Mouse (Mus musculus) hindbrain, embryonic 14.5 days (tissue): ENCODE results near the gene Bcl3. TPM values are rescaled to one million over a fixed set of nuclear protein-coding genes. Genes with fewer than 3 reads are reported as not detected.
"Not testable (repeated sequence)": the region's sequence is repeated elsewhere in the genome, so short reads cannot be mapped to it uniquely, and the experiment has no call there.

ENCODE experiments used
- ATAC-seq: fragments of 200-750 bp; cut with Nextera tagmentation; 2 replicates; pipeline ENCODE4 v1.8.0; 2017; ENCODE audit warnings: moderate number of reproducible peaks, mild to moderate bottlenecking, moderate TSS enrichment, moderate library complexity; ENCODE audit not compliant: low FRiP score
- DNase-seq: peaks from one replicate; pipeline ENCODE4 v3.0.0-alpha.2; 2015; ENCODE audit warnings: low spot score
- H3K27ac ChIP-seq: fragments of 300-500 bp; sonication (generic); 2 replicates; pipeline ENCODE4 v1.5.1; 2014; ENCODE audit warnings: mild to moderate bottlenecking, moderate library complexity
- H3K27me3 ChIP-seq: fragments of 300-500 bp; sonication (generic); 2 replicates; pipeline ENCODE4 v1.6.1; 2014; ENCODE audit warnings: mild to moderate bottlenecking, low read length, mixed read lengths; ENCODE audit not compliant: control insufficient read depth, insufficient read depth
- H3K36me3 ChIP-seq: fragments of 300-500 bp; sonication (generic); replicated peaks from 2 replicates; pipeline ENCODE4 v1.6.1; 2014; ENCODE audit not compliant: control insufficient read depth, insufficient read depth
- H3K4me1 ChIP-seq: fragments of 300-500 bp; sonication (generic); replicated peaks from 2 replicates; pipeline ENCODE4 v1.6.1; 2014; ENCODE audit warnings: antibody characterized with exemption, low read length, mixed read lengths; ENCODE audit not compliant: control insufficient read depth, insufficient read depth
- H3K4me2 ChIP-seq: fragments of 300-500 bp; sonication (generic); replicated peaks from 2 replicates; pipeline ENCODE4 v1.6.1; 2014; ENCODE audit warnings: mild to moderate bottlenecking, moderate library complexity
- H3K4me3 ChIP-seq: fragments of 300-500 bp; sonication (generic); replicated peaks from 2 replicates; pipeline ENCODE4 v1.5.1; 2014; ENCODE audit warnings: mild to moderate bottlenecking, low read length
- H3K9ac ChIP-seq: fragments of 300-500 bp; sonication (generic); 2 replicates; pipeline ENCODE4 v1.6.1; 2014
- H3K9me3 ChIP-seq: fragments of 300-500 bp; sonication (generic); 2 replicates; pipeline ENCODE4 v1.6.1; 2016; ENCODE audit warnings: low read length; ENCODE audit not compliant: control insufficient read depth
- WGBS: fragments of 180-500 bp; shearing (Covaris S2); extraction: QIAGEN DNeasy Blood & Tissue Kit; methylation state at CpG from one replicate; pipeline ENCODE4 v1.1.7; 2014; 5-methylcytosine and 5-hydroxymethylcytosine counted together
- polyA plus RNA-seq: library from polyadenylated mRNA; unstranded; fragments of >200 nt; fragmentation: Nextera tagmentation; extraction: Ambion mirVana; gene quantifications from 2 replicates; pipeline ENCODE4 v1.2.1, GENCODE M21; 2014

Gene Bcl3
- polyA plus RNA-seq, 1 experiment from 2014 or later = 0.58 TPM

DNA sequence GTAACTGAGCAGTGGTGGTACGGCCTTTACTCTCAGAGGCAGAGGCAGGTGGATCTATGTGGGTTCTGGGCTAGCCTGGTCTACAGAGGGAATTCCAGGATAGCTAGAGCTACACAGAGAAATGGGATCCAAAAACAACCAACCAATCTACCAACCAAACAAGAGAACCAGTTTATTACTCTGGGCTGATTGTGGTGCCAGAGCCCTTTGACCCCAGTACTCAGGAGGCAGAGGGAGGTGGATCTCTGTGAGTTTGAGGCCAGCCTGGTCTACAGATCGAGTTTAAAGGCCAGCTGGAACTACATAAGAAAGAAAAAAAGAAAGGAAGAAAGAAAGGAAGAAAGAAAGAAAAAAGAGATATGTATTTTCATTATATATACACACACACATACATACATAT, 27.3 kb downstream of the Bcl3 start:
- Histone ChIP-seq H3K27ac (no peak overlapping the region), H3K4me1 (no peaks in the 10 kb centered on the region), H3K36me3 (no peaks in the 10 kb centered on the region), H3K4me3 (no peak overlapping the region), H3K4me2 (no peak overlapping the region), H3K27me3 (peaks cover 26% of the 10 kb centered on the region), H3K9me3 (no peaks in the 10 kb centered on the region), H3K9ac (no peak overlapping the region)
- DNase-seq = no peak
- ATAC-seq = no peak
- 71% methylated on average over 2 of the region's 2 CpGs for WGBS

DNA sequence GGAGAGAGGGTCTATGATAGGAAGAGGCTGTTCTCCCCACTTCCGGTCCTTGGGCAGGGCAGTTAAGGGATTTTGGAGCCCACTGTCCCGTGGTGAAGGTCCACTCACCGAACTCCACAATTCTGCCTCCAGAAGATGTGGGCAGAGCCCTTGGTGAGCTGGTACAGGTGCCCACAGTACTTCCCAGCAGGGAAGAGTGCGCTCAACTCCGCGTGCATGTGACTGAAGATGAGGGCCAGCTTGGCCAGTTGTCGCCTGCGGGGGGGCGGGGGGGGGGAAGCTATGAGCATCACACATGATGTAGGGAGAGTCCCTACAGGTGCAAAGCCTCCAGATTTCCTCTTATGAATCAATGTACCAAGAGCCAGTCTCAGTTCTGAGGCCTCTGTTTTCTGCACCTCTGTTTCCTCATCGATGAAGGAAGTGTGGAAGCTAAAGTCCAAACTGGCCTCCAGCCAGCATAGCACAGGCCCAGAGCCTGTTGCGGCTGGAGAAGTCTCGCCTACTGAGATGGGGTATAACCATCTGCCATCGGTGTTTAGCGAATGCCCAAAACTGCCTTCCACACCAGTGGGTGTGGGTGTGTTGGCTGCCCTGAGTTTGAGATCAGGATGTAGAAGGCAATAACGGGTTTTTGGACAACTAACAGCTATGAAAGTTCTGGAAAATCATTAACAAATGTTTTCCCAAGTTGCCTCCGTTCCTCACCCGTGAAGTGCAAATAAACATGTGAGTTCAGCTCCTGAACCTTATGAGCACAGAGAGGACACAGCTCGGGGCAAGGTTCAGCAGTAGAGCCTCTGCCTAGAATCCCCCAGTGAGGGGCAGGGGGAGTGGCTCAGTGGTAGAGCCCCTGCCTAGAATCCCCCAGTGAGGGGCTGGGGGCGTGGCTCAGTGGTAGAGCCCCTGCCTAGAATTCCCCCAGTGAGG, 29.6 kb downstream of the Bcl3 start:
- Histone ChIP-seq H3K4me2 (no peak overlapping the region), H3K4me1 (no peaks in the 10 kb centered on the region), H3K27me3 (peaks cover 26% of the 10 kb centered on the region), H3K4me3 (no peak overlapping the region), H3K9me3 (no peaks in the 10 kb centered on the region), H3K27ac (no peak overlapping the region), H3K36me3 (no peaks in the 10 kb centered on the region), H3K9ac (no peak overlapping the region)
- ATAC-seq (no peak), DNase-seq (no peak)
- WGBS = 88% methylated on average over 19 of the region's 19 CpGs

DNA sequence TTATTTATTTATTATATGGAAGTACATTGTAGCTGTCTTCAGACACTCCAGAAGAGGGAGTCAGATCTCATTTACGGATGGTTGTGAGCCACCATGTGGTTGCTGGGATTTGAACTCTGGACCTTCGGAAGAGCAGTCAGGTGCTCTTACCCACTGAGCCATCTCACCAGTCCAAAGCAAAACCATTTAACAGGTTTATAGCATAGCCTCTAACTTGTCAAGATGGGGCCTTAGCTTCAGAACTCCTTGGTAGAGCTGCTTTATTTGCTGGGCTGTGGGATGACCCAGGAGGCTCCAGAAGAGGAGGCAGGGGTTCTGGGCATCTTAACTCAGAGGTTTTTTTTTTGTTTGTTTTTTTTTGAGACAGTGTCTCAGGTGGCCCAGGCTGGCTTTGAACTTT, 31.1 kb downstream of the Bcl3 start:
- not testable (repeated sequence) for ATAC-seq, H3K4me2 ChIP-seq, H3K27ac ChIP-seq, H3K36me3 ChIP-seq, H3K4me1 ChIP-seq, H3K9ac ChIP-seq, H3K9me3 ChIP-seq, DNase-seq, H3K4me3 ChIP-seq
- peaks cover 14% of the 10 kb centered on the region for H3K27me3 ChIP-seq
- 87% methylated on average over 2 of the region's 2 CpGs for WGBS

DNA sequence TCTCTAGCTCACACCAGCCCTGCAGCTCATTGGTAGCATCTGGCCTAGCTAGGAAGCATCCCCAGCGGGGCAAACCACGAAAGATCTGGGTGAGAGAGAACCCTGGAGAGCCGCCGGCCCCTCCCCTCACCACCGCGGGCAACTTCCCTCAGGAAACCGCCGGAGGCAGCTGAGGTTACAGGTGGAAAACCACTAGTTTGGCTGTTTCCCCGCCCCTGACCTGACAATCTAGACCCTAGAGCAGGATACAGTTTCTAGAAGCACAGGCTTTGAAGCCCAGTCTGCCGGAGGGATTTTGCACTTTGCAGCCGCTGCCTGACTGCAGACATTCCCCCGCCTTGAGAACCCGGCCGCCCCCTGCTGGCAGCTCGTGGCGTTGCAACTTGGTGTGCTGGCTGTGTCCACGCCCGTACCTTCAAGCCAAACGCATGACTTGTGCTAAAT, 32.6 kb downstream of the Bcl3 start:
- DNase-seq = peak; percentile 91

DNA sequence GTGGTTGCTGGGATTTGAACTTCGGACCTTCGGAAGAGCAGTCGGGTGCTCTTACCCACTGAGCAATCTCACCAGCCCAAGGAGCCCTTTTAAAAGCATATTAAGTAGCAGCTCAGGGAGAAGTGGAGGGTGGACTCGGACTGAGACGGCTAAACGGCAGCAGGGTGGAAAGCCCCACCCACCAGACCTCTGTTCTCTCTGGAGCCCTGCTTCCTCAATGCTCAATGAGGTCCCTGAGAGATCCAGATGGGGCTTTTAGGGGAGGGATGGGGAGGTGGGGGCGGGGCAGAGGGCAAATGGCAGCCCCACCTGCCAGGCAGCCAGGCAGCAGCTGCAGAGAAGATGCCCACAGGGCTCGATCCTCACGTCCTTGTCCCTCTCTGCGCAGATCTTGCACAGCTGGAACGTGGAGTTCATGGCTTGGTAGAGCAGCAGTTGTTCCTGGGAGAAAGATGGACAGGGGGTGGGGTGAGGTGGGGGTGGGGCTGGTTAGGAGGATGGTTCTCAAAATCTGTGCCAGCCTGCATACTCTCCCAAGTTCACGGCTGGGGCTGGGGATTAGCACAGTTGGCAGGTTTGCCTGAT, 36.6 kb downstream of the Bcl3 start:
- no peaks in the 10 kb centered on the region for H3K36me3 ChIP-seq
- no peak for ATAC-seq
- DNase-seq = no peak
- WGBS = 38% methylated on average over 12 of the region's 12 CpGs
- no peaks in the 10 kb centered on the region for H3K27me3 ChIP-seq
- no peak overlapping the region for H3K27ac ChIP-seq
- H3K9me3 ChIP-seq = no peaks in the 10 kb centered on the region
- no peak overlapping the region for H3K4me3 ChIP-seq
- H3K4me2 ChIP-seq = no peak overlapping the region
- no peak overlapping the region for H3K9ac ChIP-seq
- no peaks in the 10 kb centered on the region for H3K4me1 ChIP-seq

More for the DNA sequence above, 32.6 kb downstream of the Bcl3 start:
- WGBS = under 1% methylated on average over 19 of the region's 19 CpGs
- Histone ChIP-seq H3K4me2 (peak overlapping the region; percentile 57), H3K36me3 (no peaks in the 10 kb centered on the region), H3K27me3 (no peaks in the 10 kb centered on the region), H3K4me1 (no peaks in the 10 kb centered on the region), H3K27ac (no peak overlapping the region), H3K4me3 (peak overlapping the region; percentile 24), H3K9me3 (no peaks in the 10 kb centered on the region), H3K9ac (peak overlapping the region; percentile 46; the same call in 1 of the 2 replicates)
- ATAC-seq = peak; percentile 47; the same call in 1 of the 2 replicates

DNA sequence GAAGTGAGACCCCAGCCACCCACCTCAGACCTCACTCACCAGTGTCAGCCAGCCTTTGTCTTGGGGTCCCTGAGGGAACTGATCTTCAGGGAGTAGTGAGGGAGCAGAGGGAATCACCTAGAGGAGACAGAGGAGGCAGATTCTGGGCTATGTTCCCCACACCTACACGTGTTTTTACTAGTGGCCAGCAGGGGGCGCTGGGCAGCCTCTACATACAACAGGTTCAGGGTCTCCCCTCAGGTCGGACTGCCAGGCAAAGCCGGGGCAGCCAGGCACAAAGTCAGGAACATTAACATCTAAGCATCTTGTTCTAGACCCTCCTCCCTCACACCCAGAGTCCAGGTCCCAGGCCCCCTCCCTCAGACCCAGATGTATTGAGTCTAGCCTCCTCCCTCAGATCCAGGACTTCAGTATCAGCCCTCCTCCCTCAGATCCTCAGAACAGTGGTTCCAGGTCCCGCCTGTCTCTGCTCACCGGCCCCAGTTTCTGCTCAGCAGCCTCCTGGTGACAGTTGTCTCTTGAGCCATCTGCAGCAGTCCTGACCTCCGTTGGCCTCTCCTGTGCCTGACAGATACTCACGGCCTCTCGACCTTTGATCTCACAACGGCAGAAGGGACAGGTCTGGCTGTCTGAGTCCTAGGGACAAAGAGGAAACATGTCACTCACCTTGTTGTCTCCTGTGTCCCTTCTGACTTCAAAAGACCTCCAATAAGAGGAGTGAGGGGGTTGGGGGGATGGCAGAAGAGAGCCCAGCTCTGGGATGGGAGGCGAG, 37.6 kb downstream of the Bcl3 start:
- no peak overlapping the region for H3K27ac ChIP-seq
- no peak overlapping the region for H3K4me3 ChIP-seq
- no peaks in the 10 kb centered on the region for H3K27me3 ChIP-seq
- H3K9ac ChIP-seq = no peak overlapping the region
- 38% methylated on average over 11 of the region's 11 CpGs for WGBS
- H3K36me3 ChIP-seq = no peaks in the 10 kb centered on the region
- DNase-seq (no peak), ATAC-seq (no peak)
- no peaks in the 10 kb centered on the region for H3K9me3 ChIP-seq
- H3K4me2 ChIP-seq = no peak overlapping the region
- H3K4me1 ChIP-seq = no peaks in the 10 kb centered on the region

DNA sequence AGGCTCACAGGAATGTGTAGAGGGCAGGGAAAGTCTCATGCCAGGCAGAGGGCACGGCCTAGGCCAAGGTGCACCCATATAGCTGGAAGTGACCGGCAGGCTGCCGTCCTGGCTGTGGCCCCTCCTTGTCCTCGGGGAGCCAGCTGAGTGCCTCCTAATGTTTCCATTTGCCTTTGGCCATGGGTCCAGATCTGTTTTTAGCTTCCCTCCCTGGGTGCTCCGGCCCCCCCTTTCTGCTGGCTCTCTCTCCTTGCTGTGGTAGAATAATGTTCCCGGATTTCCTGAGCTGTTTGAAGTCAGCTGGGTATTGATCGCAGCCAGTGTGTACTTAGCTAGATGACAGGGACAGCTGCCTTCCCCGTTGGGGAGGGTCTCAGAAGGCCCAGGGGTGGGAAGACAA, 38.9 kb downstream of the Bcl3 start:
- Histone ChIP-seq H3K4me2 (no peak overlapping the region), H3K4me1 (no peaks in the 10 kb centered on the region), H3K27ac (no peak overlapping the region), H3K4me3 (no peak overlapping the region), H3K9me3 (no peaks in the 10 kb centered on the region), H3K9ac (no peak overlapping the region), H3K27me3 (no peaks in the 10 kb centered on the region), H3K36me3 (no peaks in the 10 kb centered on the region)
- WGBS = 78% methylated on average over 8 of the region's 8 CpGs
- DNase-seq (no peak), ATAC-seq (no peak)

DNA sequence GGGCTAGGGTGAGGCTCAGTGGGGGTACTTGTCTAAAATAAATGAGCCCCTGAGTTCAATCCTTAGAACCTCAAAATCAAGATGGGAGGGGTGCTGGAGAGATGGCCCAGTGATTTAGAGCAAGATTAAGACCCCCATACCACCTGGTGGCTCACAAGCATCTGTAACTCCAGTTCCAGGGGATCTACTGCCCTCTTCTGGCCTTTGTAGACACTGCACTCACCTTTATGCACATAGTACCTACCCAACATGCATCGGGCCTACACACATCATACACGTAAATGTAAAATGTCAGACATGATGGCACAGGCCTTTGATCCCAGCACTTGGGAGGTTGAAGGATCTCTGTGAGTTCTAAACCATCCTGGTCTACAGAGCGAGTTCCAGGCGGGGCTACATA, 39.9 kb downstream of the Bcl3 start:
- Histone ChIP-seq H3K27ac (no peak overlapping the region), H3K4me3 (no peak overlapping the region), H3K4me2 (no peak overlapping the region), H3K9ac (no peak overlapping the region), H3K36me3 (no peaks in the 10 kb centered on the region), H3K27me3 (no peaks in the 10 kb centered on the region), H3K4me1 (no peaks in the 10 kb centered on the region), H3K9me3 (no peaks in the 10 kb centered on the region)
- DNase-seq = no peak
- WGBS = 92% methylated on average over 4 of the region's 4 CpGs
- ATAC-seq = no peak

DNA sequence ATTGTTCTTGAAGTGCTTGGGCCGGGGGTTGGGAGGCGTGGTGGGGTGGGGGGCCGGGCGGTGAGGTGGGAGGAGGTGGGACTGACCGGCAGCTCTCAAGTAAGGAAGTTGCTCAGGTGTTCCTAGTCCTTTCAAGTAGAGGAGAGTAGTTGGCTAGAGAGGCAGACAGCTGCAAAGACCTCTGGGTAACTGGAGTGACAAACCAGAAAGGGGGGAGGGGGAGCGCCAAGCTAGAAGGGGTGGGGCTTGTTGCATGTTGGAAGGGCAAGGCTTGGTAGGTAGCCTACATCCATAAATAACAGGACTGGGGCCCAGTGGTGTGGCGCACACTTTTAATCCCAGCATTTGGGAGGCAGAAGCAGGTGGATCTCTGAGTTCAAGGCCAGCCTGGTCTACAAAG, 40.8 kb downstream of the Bcl3 start:
- H3K9me3 ChIP-seq = no peaks in the 10 kb centered on the region
- no peak overlapping the region for H3K4me3 ChIP-seq
- H3K36me3 ChIP-seq = no peaks in the 10 kb centered on the region
- no peaks in the 10 kb centered on the region for H3K27me3 ChIP-seq
- no peaks in the 10 kb centered on the region for H3K4me1 ChIP-seq
- H3K4me2 ChIP-seq = no peak overlapping the region
- DNase-seq (no peak), ATAC-seq (no peak)
- 91% methylated on average over 7 of the region's 7 CpGs for WGBS
- no peak overlapping the region for H3K27ac ChIP-seq
- no peak overlapping the region for H3K9ac ChIP-seq
